Mouse (Mus musculus) heart, postnatal 25 days (tissue): ENCODE results near the gene Kdm6a. TPM values are rescaled to one million over a fixed set of nuclear protein-coding genes. Genes with fewer than 3 reads are reported as not detected.

Experiments used
- DNase-seq: peaks from one replicate; pipeline ENCODE4 v3.0.0; 2022; ENCODE audit warnings: low spot score
- intact Hi-C: fragments of 180-260 bp; cut with DNase I; formaldehyde crosslinking; loops from one replicate; pipeline ENCODE4 v1.15.1; 2025
- total RNA-seq, 2 experiments: library from RNA; stranded (reverse); gene quantifications; 2 replicates each; pipeline ENCODE4 v1.2.3; 2021

The Kdm6a gene
- total RNA-seq, 2 experiments from 2014 or later: 21.0 to 44.7 TPM

DNA sequence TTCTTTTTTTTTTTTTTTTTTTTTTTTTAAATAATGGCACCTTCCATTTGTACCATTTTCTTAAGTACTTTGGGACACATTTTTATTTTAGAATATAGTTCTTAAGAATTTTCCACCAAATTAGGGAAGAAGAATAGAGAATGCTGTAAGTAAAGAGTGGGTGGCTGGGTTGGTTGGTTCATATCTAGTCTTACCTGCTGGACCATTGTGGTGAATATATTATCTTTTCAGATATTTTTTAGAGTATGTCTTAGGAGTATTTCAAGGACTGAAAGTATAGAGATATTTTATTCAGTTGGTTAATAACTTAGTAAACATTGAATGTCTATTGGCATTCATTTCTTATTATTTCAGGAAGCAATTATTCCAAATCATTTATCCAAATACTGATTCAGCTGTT is 117.8 kb downstream of the Kdm6a start:
- DNase-seq: no peak
- intact Hi-C loops: no loop called here

Other genes with a start within 250 kb of the Kdm6a start
- gene Dusp21, start 16.7 kb upstream of the Kdm6a start, total RNA-seq: not detected